Mouse (Mus musculus) midbrain, embryonic 16.5 days (tissue): ENCODE measurements around the gene Pex14. TPM values are rescaled to one million over a fixed set of nuclear protein-coding genes. Genes with fewer than 3 reads are reported as not detected.

Source experiments
- ATAC-seq: fragments of 200-750 bp; cut with Nextera tagmentation; 2 replicates; pipeline ENCODE4 v1.8.0; 2017; ENCODE audit warnings: moderate TSS enrichment
- H3K27ac ChIP-seq: fragments of 300-500 bp; sonication (generic); 2 replicates; pipeline ENCODE4 v1.5.1; 2014; ENCODE audit warnings: mild to moderate bottlenecking, low read length, mixed read lengths
- H3K27me3 ChIP-seq: fragments of 300-500 bp; sonication (generic); 2 replicates; pipeline ENCODE4 v1.6.1; 2014; ENCODE audit warnings: low read depth, low read length, mixed read lengths; ENCODE audit not compliant: control insufficient read depth, insufficient read depth
- H3K36me3 ChIP-seq: fragments of 300-500 bp; sonication (generic); 2 replicates; pipeline ENCODE4 v1.6.1; 2014; ENCODE audit warnings: mild to moderate bottlenecking, low read length, moderate library complexity, mixed read lengths; ENCODE audit not compliant: control insufficient read depth, insufficient read depth
- H3K4me1 ChIP-seq: fragments of 300-500 bp; sonication (generic); 2 replicates; pipeline ENCODE4 v1.6.1; 2014; ENCODE audit warnings: mild to moderate bottlenecking, low read length, mixed read lengths; ENCODE audit not compliant: control insufficient read depth, insufficient read depth
- H3K4me2 ChIP-seq: fragments of 300-500 bp; sonication (generic); 2 replicates; pipeline ENCODE4 v1.6.1; 2014; ENCODE audit warnings: mild to moderate bottlenecking, low read length, mixed read lengths
- H3K4me3 ChIP-seq: fragments of 300-500 bp; sonication (generic); 2 replicates; pipeline ENCODE4 v1.5.1; 2014; ENCODE audit warnings: low read depth, mild to moderate bottlenecking, low read length, moderate library complexity, mixed read lengths
- H3K9ac ChIP-seq: fragments of 300-500 bp; sonication (generic); 2 replicates; pipeline ENCODE4 v1.6.1; 2014; ENCODE audit warnings: low read depth, low read length, mixed read lengths
- H3K9me3 ChIP-seq: fragments of 300-500 bp; sonication (generic); replicated peaks from 2 replicates; pipeline ENCODE4 v1.6.1; 2014; ENCODE audit warnings: mild to moderate bottlenecking, low read length, mixed read lengths; ENCODE audit not compliant: control insufficient read depth, poor library complexity, severe bottlenecking
- WGBS: fragments of 180-500 bp; shearing (Covaris S2); extraction: QIAGEN DNeasy Blood & Tissue Kit; methylation state at CpG from one replicate; pipeline ENCODE4 v1.1.7; 2014; 5-methylcytosine and 5-hydroxymethylcytosine counted together
- polyA plus RNA-seq: library from polyadenylated mRNA; unstranded; fragments of >200 nt; fragmentation: Nextera tagmentation; extraction: Ambion mirVana; gene quantifications from 2 replicates; pipeline ENCODE4 v1.2.1, GENCODE M21; 2015

Pex14 gene
- polyA plus RNA-seq, 1 experiment from 2014 or later = 57.0 TPM

- H3K4me3 ChIP-seq = peak overlapping the region; percentile 72
- peak overlapping the region; percentile 65 for H3K4me2 ChIP-seq
- peak overlapping the region; percentile 81; the same call in 1 of the 2 replicates for H3K27ac ChIP-seq
- no peaks in the 10 kb centered on the region for H3K36me3 ChIP-seq
- H3K4me1 ChIP-seq = peaks cover 6% of the 10 kb centered on the region
- ATAC-seq = 0 out of 2 replicates have a peak, but pooled peaks have one; percentile 16
- no peaks in the 10 kb centered on the region for H3K27me3 ChIP-seq
- H3K9me3 ChIP-seq = no peaks in the 10 kb centered on the region
- peak overlapping the region; percentile 67; the same call in 1 of the 2 replicates for H3K9ac ChIP-seq
- 70% methylated on average over 18 of the region's 18 CpGs for WGBS
These were observed 36.6 kb upstream of the Pex14 start for GRCm38 (mm10) chr4:149136116-149136850.

- H3K4me2 ChIP-seq = no peak overlapping the region
- 84% methylated on average over 5 of the region's 5 CpGs for WGBS
- no peak overlapping the region for H3K9ac ChIP-seq
- H3K9me3 ChIP-seq = no peaks in the 10 kb centered on the region
- H3K27ac ChIP-seq = no peak overlapping the region
- H3K4me3 ChIP-seq = no peak overlapping the region
- no peaks in the 10 kb centered on the region for H3K36me3 ChIP-seq
- no peaks in the 10 kb centered on the region for H3K27me3 ChIP-seq
- ATAC-seq = no peak
- H3K4me1 ChIP-seq = peaks cover 6% of the 10 kb centered on the region
These were observed 33.7 kb upstream of the Pex14 start for GRCm38 (mm10) chr4:149133395-149133794.

GRCm38 (mm10) chr4:149131789-149132565, 32.3 kb upstream of the Pex14 start:
- no peak overlapping the region for H3K9ac ChIP-seq
- peaks cover 6% of the 10 kb centered on the region for H3K4me1 ChIP-seq
- WGBS = 91% methylated on average over 20 of the region's 21 CpGs
- H3K27me3 ChIP-seq = no peaks in the 10 kb centered on the region
- no peaks in the 10 kb centered on the region for H3K9me3 ChIP-seq
- H3K36me3 ChIP-seq = no peaks in the 10 kb centered on the region
- no peak for ATAC-seq
- H3K27ac ChIP-seq = no peak overlapping the region
- no peak overlapping the region for H3K4me3 ChIP-seq
- no peak overlapping the region for H3K4me2 ChIP-seq

GRCm38 (mm10) chr4:149131021-149131752, 31.5 kb upstream of the Pex14 start:
- ATAC-seq = no peak
- WGBS = 93% methylated on average over 23 of the region's 23 CpGs
- Histone ChIP-seq H3K9me3 (no peaks in the 10 kb centered on the region), H3K4me3 (no peak overlapping the region), H3K4me1 (no peaks in the 10 kb centered on the region; the same call in 1 of the 2 replicates), H3K27me3 (no peaks in the 10 kb centered on the region), H3K36me3 (no peaks in the 10 kb centered on the region), H3K4me2 (no peak overlapping the region), H3K27ac (no peak overlapping the region), H3K9ac (no peak overlapping the region)

DNA sequence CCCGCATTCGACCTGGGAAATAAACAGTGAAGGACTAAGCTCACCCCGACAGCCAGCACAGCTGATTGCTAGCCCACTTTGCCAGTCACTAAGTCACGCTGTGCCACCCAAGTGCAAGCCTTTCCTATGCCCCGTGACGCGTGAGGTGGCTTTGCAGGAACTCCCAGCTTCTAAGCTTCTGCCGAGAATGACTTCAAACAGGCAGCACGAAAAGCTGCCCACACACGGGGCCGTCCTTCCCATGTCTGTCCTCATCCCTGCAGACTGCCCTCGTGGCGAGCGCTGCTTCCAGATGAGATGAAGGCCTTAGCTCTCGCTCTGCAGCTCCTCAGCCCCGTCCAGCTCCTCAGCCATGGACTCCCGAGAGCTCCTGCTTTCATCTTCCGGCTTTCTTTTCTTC, 28.8 kb upstream of the Pex14 start:
- Histone ChIP-seq H3K9me3 (no peaks in the 10 kb centered on the region), H3K36me3 (no peaks in the 10 kb centered on the region), H3K27ac (no peak overlapping the region), H3K4me2 (no peak overlapping the region), H3K9ac (no peak overlapping the region), H3K27me3 (no peaks in the 10 kb centered on the region), H3K4me1 (no peaks in the 10 kb centered on the region), H3K4me3 (no peak overlapping the region)
- no peak for ATAC-seq
- WGBS = 82% methylated on average over 18 of the region's 18 CpGs

GRCm38 (mm10) chr4:149126663-149127062, 27.0 kb upstream of the Pex14 start, which contains the start of gene Cort:
Cort (minus strand) TSS chr4:149126763.
- H3K9me3 ChIP-seq = no peaks in the 10 kb centered on the region
- 86% methylated on average over 11 of the region's 11 CpGs for WGBS
- H3K4me3 ChIP-seq = no peak within 1 kb of the TSS
- no peaks in the 10 kb centered on the region for H3K27me3 ChIP-seq
- H3K4me1 ChIP-seq = no peaks in the 10 kb centered on the region
- no peak for ATAC-seq
- no peak within 1 kb of the TSS for H3K27ac ChIP-seq
- no peak within 1 kb of the TSS for H3K9ac ChIP-seq
- H3K36me3 ChIP-seq = no peaks in the 10 kb centered on the region
- H3K4me2 ChIP-seq = no peak within 1 kb of the TSS

DNA sequence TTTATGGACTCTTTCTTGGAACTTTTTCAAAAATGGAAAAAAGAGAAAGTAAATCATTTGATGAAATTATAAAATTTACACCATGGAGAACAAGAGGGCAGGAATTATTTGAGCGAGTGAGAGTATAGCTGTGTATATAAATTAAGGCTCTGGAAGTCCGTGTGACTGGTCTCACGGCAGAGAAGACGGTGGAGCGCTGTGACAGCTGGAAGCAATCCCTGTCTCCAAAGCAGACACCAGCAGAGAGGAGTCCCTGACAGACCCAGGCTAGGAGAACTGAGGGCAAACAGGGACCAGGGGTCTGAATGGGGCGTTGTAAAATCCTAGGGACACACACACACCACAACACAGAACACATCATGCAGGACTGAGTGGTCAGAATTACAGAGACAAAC, 26.4 kb upstream of the Pex14 start:
- Histone ChIP-seq H3K9ac (no peak overlapping the region), H3K36me3 (0 out of 2 replicates have a peak, but pooled peaks cover 2% of the 10 kb centered on the region), H3K27ac (no peak overlapping the region), H3K27me3 (no peaks in the 10 kb centered on the region), H3K4me3 (no peak overlapping the region), H3K4me1 (no peaks in the 10 kb centered on the region), H3K9me3 (no peaks in the 10 kb centered on the region), H3K4me2 (no peak overlapping the region)
- ATAC-seq = no peak
- WGBS = 87% methylated on average over 6 of the region's 6 CpGs

GRCm38 (mm10) chr4:149125341-149126114, 25.9 kb upstream of the Pex14 start:
- Histone ChIP-seq H3K4me3 (no peak overlapping the region), H3K27me3 (no peaks in the 10 kb centered on the region), H3K9me3 (no peaks in the 10 kb centered on the region), H3K4me1 (no peaks in the 10 kb centered on the region), H3K4me2 (no peak overlapping the region), H3K27ac (no peak overlapping the region), H3K9ac (no peak overlapping the region), H3K36me3 (0 out of 2 replicates have a peak, but pooled peaks cover 3% of the 10 kb centered on the region)
- WGBS = 45% methylated on average over 11 of the region's 11 CpGs
- ATAC-seq = no peak
